Mouse (Mus musculus) midbrain, embryonic 12.5 days (tissue): ENCODE measurements around the gene Obscn. TPM values are rescaled to one million over a fixed set of nuclear protein-coding genes. Genes with fewer than 3 reads are reported as not detected.

ENCODE experiments used
- microRNA-seq: library from miRNA; unstranded; fragments of <30 nt; microRNA quantifications from one replicate; pipeline ENCODE4, GENCODE M21; 2017
- polyA plus RNA-seq: library from polyadenylated mRNA; unstranded; fragments of >200 nt; fragmentation: Nextera tagmentation; extraction: Ambion mirVana; gene quantifications from 2 replicates; pipeline ENCODE4 v1.2.1, GENCODE M21; 2016

Obscn gene
- polyA plus RNA-seq, 1 experiment from 2014 or later: 0.14 TPM

Small RNA genes lying within 50 kb of the gene (microRNA-seq; reads per million reads assigned to microRNA genes)
- not detected for gene Gm44313

Other genes starting within 250 kb of the Obscn start
- gene Zfp39, start 232.2 kb downstream of the Obscn start, polyA plus RNA-seq: 5.3 and 5.5 TPM in 2 replicates
- gene Btnl10, start 218.5 kb downstream of the Obscn start, polyA plus RNA-seq: not detected in 2 replicates
- gene Rnf187, start 197.5 kb downstream of the Obscn start, polyA plus RNA-seq: 437 and 465 TPM in 2 replicates
- gene Hist3h2ba, start 187.5 kb downstream of the Obscn start, polyA plus RNA-seq: 177 and 223 TPM in 2 replicates
- gene Hist3h2a, start 181.7 kb downstream of the Obscn start, polyA plus RNA-seq: 87.2 and 87.5 TPM in 2 replicates
- 0.64 and 0.86 TPM in 2 replicates for gene Trim17, start 181.7 kb downstream of the Obscn start, polyA plus RNA-seq
- 19.9 and 20.5 TPM in 2 replicates for gene Trim11, start 158.3 kb downstream of the Obscn start, polyA plus RNA-seq
- gene Iba57, start 27.3 kb upstream of the Obscn start, polyA plus RNA-seq: 6.2 and 7.3 TPM in 2 replicates
- gene Gjc2, start 46.8 kb upstream of the Obscn start, polyA plus RNA-seq: 0.10 TPM in 2 replicates
- gene Guk1, start 55.8 kb upstream of the Obscn start, polyA plus RNA-seq: 83.8 and 95.1 TPM in 2 replicates
- gene Mrpl55, start 66.1 kb upstream of the Obscn start, polyA plus RNA-seq: 84.3 and 89.4 TPM in 2 replicates
- 35.0 and 36.4 TPM in 2 replicates for gene 2310033P09Rik, start 71.9 kb upstream of the Obscn start, polyA plus RNA-seq
- 539 and 564 TPM in 2 replicates for gene Arf1, start 91.9 kb upstream of the Obscn start, polyA plus RNA-seq
- gene Wnt3a, start 154.3 kb upstream of the Obscn start, polyA plus RNA-seq: 2.0 and 3.7 TPM in 2 replicates
- 7.3 and 8.1 TPM in 2 replicates for gene Wnt9a, start 170.5 kb upstream of the Obscn start, polyA plus RNA-seq
- gene Prss38, start 239.3 kb upstream of the Obscn start, polyA plus RNA-seq: 0.14 TPM in 1 of 2 replicates, not detected in the other